In genomic region chr13:49322169-49322568, GRCm38 (mm10) we compare ENCODE assay signal across 20 mouse cellular contexts. TPM values are rescaled to one million over a fixed set of nuclear protein-coding genes. Genes with fewer than 3 reads are reported as not detected.
DNase-seq lines count a peak whose midpoint lies in the region; ATAC-seq lines count a peak whose summit lies in the region.
"Had no signal": no experiment of that assay in that cellular context is flagged by ENCODE, and none has a peak within 500 bp of the region (broad histone marks: within the 10 kb centered on the region; RNA-seq: fewer than 3 reads in every experiment).

No protein-coding gene starts in this region.

- 87% methylated on average over 5 of the region's 5 CpGs for WGBS in hindbrain, embryonic 10.5 days
- 82% methylated on average over 5 of the region's 5 CpGs for WGBS in hindbrain, embryonic 14.5 days
- 65% methylated on average over 5 of the region's 5 CpGs for WGBS in embryonic facial prominence, embryonic 15.5 days

- H3K4me3 ChIP-seq in hindbrain, embryonic 10.5 days: no peak overlapping the region
- no peak overlapping the region for H3K4me3 ChIP-seq in hindbrain, embryonic 14.5 days (replicated peaks; ENCODE audit: low read length)
- H3K4me3 ChIP-seq in embryonic facial prominence, embryonic 15.5 days (replicated peaks): no peak overlapping the region
- H3K4me3 ChIP-seq: hindbrain, embryonic 13.5 days; liver, embryonic 12.5 days; neural tube, embryonic 12.5 days had no signal

- no peaks in the 10 kb centered on the region for H3K9me3 ChIP-seq in hindbrain, embryonic 10.5 days
- no peaks in the 10 kb centered on the region for H3K9me3 ChIP-seq in hindbrain, embryonic 14.5 days (ENCODE audit: control insufficient read depth, low read length)
- H3K9me3 ChIP-seq in embryonic facial prominence, embryonic 15.5 days (replicated peaks): no peaks in the 10 kb centered on the region
- H3K9me3 ChIP-seq: hindbrain, embryonic 13.5 days; liver, embryonic 12.5 days; neural tube, embryonic 12.5 days had no signal

- peak overlapping the region; percentile 37; the same call in 1 of the 2 replicates for H3K27ac ChIP-seq in hindbrain, embryonic 10.5 days
- H3K27ac ChIP-seq in hindbrain, embryonic 14.5 days: no peak overlapping the region
- no peak overlapping the region for H3K27ac ChIP-seq in embryonic facial prominence, embryonic 15.5 days (replicated peaks)
- H3K27ac ChIP-seq: hindbrain, embryonic 13.5 days; liver, embryonic 12.5 days; neural tube, embryonic 12.5 days had no signal

- no peak overlapping the region for H3K9ac ChIP-seq in hindbrain, embryonic 14.5 days
- no peak overlapping the region for H3K9ac ChIP-seq in embryonic facial prominence, embryonic 15.5 days
- H3K9ac ChIP-seq: hindbrain, embryonic 13.5 days; liver, embryonic 12.5 days; neural tube, embryonic 12.5 days had no signal

- H3K27me3 ChIP-seq in hindbrain, embryonic 10.5 days (ENCODE audit: insufficient read depth, poor library complexity, severe bottlenecking): peaks cover 56% of the 10 kb centered on the region
- H3K27me3 ChIP-seq in hindbrain, embryonic 14.5 days (ENCODE audit: control insufficient read depth, insufficient read depth, low read length): peaks cover 11% of the 10 kb centered on the region; the same call in 1 of the 2 replicates
- H3K27me3 ChIP-seq in embryonic facial prominence, embryonic 15.5 days: no peaks in the 10 kb centered on the region
- H3K27me3 ChIP-seq: Patski had no signal

- H3K4me2 ChIP-seq in hindbrain, embryonic 14.5 days (replicated peaks): no peak overlapping the region
- H3K4me2 ChIP-seq in embryonic facial prominence, embryonic 15.5 days (replicated peaks): no peak overlapping the region
- H3K4me2 ChIP-seq: hindbrain, embryonic 13.5 days; liver, embryonic 12.5 days; neural tube, embryonic 12.5 days had no signal

- DNase-seq in hindbrain, embryonic 10.5 days (ENCODE audit: low spot score): no peak
- no peak for DNase-seq in hindbrain, embryonic 14.5 days (ENCODE audit: low spot score)
- peak; percentile 33 for DNase-seq in right cerebral cortex, adult 18-20 months
- no peak for DNase-seq in right cerebral cortex, adult 2 months (ENCODE audit: low spot score in 2 of 2)
- DNase-seq in skeletal muscle tissue, adult 2 months (ENCODE audit: low read depth, low spot score): peak; percentile 63
- DNase-seq in embryo, embryonic 11 days: no peak
- DNase-seq in gastrocnemius, adult 18-20 months (ENCODE audit: low spot score): no peak
- DNase-seq: cerebellum, adult 11 months; gastrocnemius, postnatal 36 days; kidney, postnatal 14 days; lung, postnatal 10 days; thymus, postnatal 25 days had no signal

- peaks cover 49% of the 10 kb centered on the region for H3K4me1 ChIP-seq in hindbrain, embryonic 10.5 days (replicated peaks)
- peaks cover 18% of the 10 kb centered on the region for H3K4me1 ChIP-seq in hindbrain, embryonic 14.5 days (replicated peaks; ENCODE audit: control insufficient read depth, insufficient read depth, low read length)
- peaks cover 18% of the 10 kb centered on the region for H3K4me1 ChIP-seq in embryonic facial prominence, embryonic 15.5 days

- H3K36me3 ChIP-seq in hindbrain, embryonic 10.5 days: no peaks in the 10 kb centered on the region
- no peaks in the 10 kb centered on the region for H3K36me3 ChIP-seq in hindbrain, embryonic 14.5 days (replicated peaks; ENCODE audit: control insufficient read depth, insufficient read depth)
- no peaks in the 10 kb centered on the region for H3K36me3 ChIP-seq in embryonic facial prominence, embryonic 15.5 days
- H3K36me3 ChIP-seq: hindbrain, embryonic 13.5 days; liver, embryonic 12.5 days; neural tube, embryonic 12.5 days had no signal

- no peak for ATAC-seq in hindbrain, embryonic 14.5 days (ENCODE audit: low FRiP score)
- ATAC-seq in embryonic facial prominence, embryonic 15.5 days (ENCODE audit: insufficient number of reproducible peaks, low FRiP score, low TSS enrichment, low read depth): peak; percentile 31; the same call in 1 of the 2 replicates
- ATAC-seq: forebrain, embryonic 16.5 days; intestine, embryonic 16.5 days; liver, embryonic 12.5 days; midbrain, embryonic 16.5 days had no signal

RNA-seq across cellular contexts. Expression of gene Fgd3, which starts 2.1 kb away (rescaled TPM):
- 0.98 TPM in 2 replicates for polyA plus RNA-seq in hindbrain, embryonic 10.5 days (2016; fragmentation: Nextera tagmentation; extraction: Ambion mirVana)
- polyA plus RNA-seq in hindbrain, embryonic 14.5 days (2014; fragmentation: Nextera tagmentation; extraction: Ambion mirVana): 1.5 and 2.2 TPM in 2 replicates
- polyA plus RNA-seq in embryonic facial prominence, embryonic 15.5 days (2015; fragmentation: Nextera tagmentation; extraction: Ambion mirVana): 0.45 and 0.65 TPM in 2 replicates
- under 1 TPM; 0.41 to 0.90 TPM for total RNA-seq in gastrocnemius, adult 18-20 months (2021)

RNA-seq across cellular contexts. Expression of gene Bicd2, which starts 19.2 kb away (rescaled TPM):
- polyA plus RNA-seq in hindbrain, embryonic 10.5 days (2016; fragmentation: Nextera tagmentation; extraction: Ambion mirVana): 31.8 and 32.0 TPM in 2 replicates
- 30.7 and 33.3 TPM in 2 replicates for polyA plus RNA-seq in hindbrain, embryonic 14.5 days (2014; fragmentation: Nextera tagmentation; extraction: Ambion mirVana)
- 36.0 and 38.7 TPM in 2 replicates for polyA plus RNA-seq in embryonic facial prominence, embryonic 15.5 days (2015; fragmentation: Nextera tagmentation; extraction: Ambion mirVana)
- 10 to 100 TPM; 23.4 to 28.6 TPM for total RNA-seq in gastrocnemius, adult 18-20 months (2021)

Comparison
In these comparisons a context has a peak if more than half of its experiments do, and no peak if none do; other contexts are left out.
1. DNase-seq: peak in right cerebral cortex, adult 18-20 months (single experiment) and skeletal muscle tissue, adult 2 months (single experiment); none in hindbrain, embryonic 10.5 days (single experiment), hindbrain, embryonic 14.5 days (single experiment), right cerebral cortex, adult 2 months (0 of 2), embryo, embryonic 11 days (single experiment) and gastrocnemius, adult 18-20 months (single experiment).